Mouse (Mus musculus): ENCODE results near the gene Jtb. TPM values are rescaled to one million over a fixed set of nuclear protein-coding genes. Genes with fewer than 3 reads are reported as not detected.

Jtb gene
- polyA plus RNA-seq (2012; rRNA removed): 60.7 and 74.7 TPM in 2 replicates

- H3K27me3 ChIP-seq (replicated peaks; ENCODE audit: control insufficient read depth, insufficient read depth, low read length): no peaks in the 10 kb centered on the region
- peak within 1 kb of the TSS; percentile 67 for H3K4me3 ChIP-seq (ENCODE audit: insufficient read depth, low read depth, low read length)
- TF ChIP-seq POLR2A (IDR thresholded peaks at IDR 0.05; ENCODE audit: low read depth, low read length) (peak; percentile 14), CTCF (conservative IDR thresholded peaks at IDR 0.05; ENCODE audit: insufficient read depth, insufficient read length, low read depth, low read length) (0 out of 2 replicates have a peak, but pooled peaks have one; percentile 8)
- peak; percentile 98 for DNase-seq
- peaks cover 2% of the 10 kb centered on the region; the same call in 1 of the 2 replicates for H3K4me1 ChIP-seq (ENCODE audit: control insufficient read depth, insufficient read depth, low read length)
- H3K36me3 ChIP-seq (ENCODE audit: control insufficient read depth, insufficient read depth, low read length): peaks cover 2% of the 10 kb centered on the region; the same call in 1 of the 2 replicates
- H3K27ac ChIP-seq (ENCODE audit: insufficient read depth, low read depth, low read length): peak within 1 kb of the TSS; percentile 77
- WGBS: under 1% methylated on average over 61 of the region's 61 CpGs
Observed at GRCm38 (mm10) chr3:90231507-90232333, at the start of gene Jtb. Gene Jtb (plus strand): TSS chr3:90231597.

GRCm38 (mm10) chr3:90183581-90183980 is 47.8 kb upstream of the Jtb start:
- no peaks in the 10 kb centered on the region for H3K27me3 ChIP-seq (replicated peaks; ENCODE audit: control insufficient read depth, insufficient read depth, low read length)
- H3K27ac ChIP-seq (ENCODE audit: insufficient read depth, low read depth, low read length): no peak overlapping the region
- H3K4me1 ChIP-seq (ENCODE audit: control insufficient read depth, insufficient read depth, low read length): no peaks in the 10 kb centered on the region
- no peak for TF ChIP-seq POLR2A (IDR thresholded peaks at IDR 0.05; ENCODE audit: low read depth, low read length)
- no peak for TF ChIP-seq CTCF (conservative IDR thresholded peaks at IDR 0.05; ENCODE audit: insufficient read depth, insufficient read length, low read depth, low read length)
- DNase-seq: peak; percentile 16
- 69% methylated on average over 3 of the region's 3 CpGs for WGBS
- no peak overlapping the region for H3K4me3 ChIP-seq (ENCODE audit: insufficient read depth, low read depth, low read length)
- H3K36me3 ChIP-seq (ENCODE audit: control insufficient read depth, insufficient read depth, low read length): no peaks in the 10 kb centered on the region

GRCm38 (mm10) chr3:90190859-90191510 is 40.4 kb upstream of the Jtb start:
- Histone ChIP-seq H3K27ac (ENCODE audit: insufficient read depth, low read depth, low read length) (no peak overlapping the region), H3K36me3 (ENCODE audit: control insufficient read depth, insufficient read depth, low read length) (no peaks in the 10 kb centered on the region), H3K27me3 (replicated peaks; ENCODE audit: control insufficient read depth, insufficient read depth, low read length) (no peaks in the 10 kb centered on the region), H3K4me3 (ENCODE audit: insufficient read depth, low read depth, low read length) (no peak overlapping the region), H3K4me1 (ENCODE audit: control insufficient read depth, insufficient read depth, low read length) (no peaks in the 10 kb centered on the region; the same call in 1 of the 2 replicates)
- DNase-seq: no peak
- WGBS: 58% methylated on average over 11 of the region's 11 CpGs
- no peak for TF ChIP-seq POLR2A (IDR thresholded peaks at IDR 0.05; ENCODE audit: low read depth, low read length)

DNA sequence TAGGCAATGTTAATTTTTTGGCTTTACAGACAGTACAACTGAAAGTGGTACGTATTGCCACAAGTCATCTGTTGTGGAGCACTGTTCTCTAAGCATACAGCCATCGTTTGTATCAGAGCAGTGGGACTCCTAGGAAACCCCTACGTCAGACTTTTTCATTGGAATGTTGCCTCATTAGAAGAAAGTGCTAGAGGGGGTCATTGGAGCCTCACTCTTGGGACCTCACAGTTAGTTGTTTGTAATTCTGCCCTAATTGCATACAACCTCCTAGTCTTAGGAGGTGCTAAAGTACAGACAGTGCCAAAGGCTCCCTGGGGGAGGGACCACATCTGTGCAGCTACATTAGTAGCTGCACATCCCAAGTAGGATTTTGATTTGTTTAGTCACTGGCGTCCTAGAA is 36.6 kb upstream of the Jtb start:
- no peak for DNase-seq
- no peak overlapping the region for H3K27ac ChIP-seq (ENCODE audit: insufficient read depth, low read depth, low read length)
- H3K27me3 ChIP-seq (replicated peaks; ENCODE audit: control insufficient read depth, insufficient read depth, low read length): no peaks in the 10 kb centered on the region
- H3K4me3 ChIP-seq (ENCODE audit: insufficient read depth, low read depth, low read length): no peak overlapping the region
- WGBS: 57% methylated on average over 4 of the region's 4 CpGs
- H3K36me3 ChIP-seq (ENCODE audit: control insufficient read depth, insufficient read depth, low read length): no peaks in the 10 kb centered on the region
- no peaks in the 10 kb centered on the region; the same call in 1 of the 2 replicates for H3K4me1 ChIP-seq (ENCODE audit: control insufficient read depth, insufficient read depth, low read length)
- no peak for TF ChIP-seq CTCF (conservative IDR thresholded peaks at IDR 0.05; ENCODE audit: insufficient read depth, insufficient read length, low read depth, low read length)
- TF ChIP-seq POLR2A (IDR thresholded peaks at IDR 0.05; ENCODE audit: low read depth, low read length): no peak

GRCm38 (mm10) chr3:90195644-90196043 is 35.8 kb upstream of the Jtb start:
- no peaks in the 10 kb centered on the region for H3K27me3 ChIP-seq (replicated peaks; ENCODE audit: control insufficient read depth, insufficient read depth, low read length)
- H3K36me3 ChIP-seq (ENCODE audit: control insufficient read depth, insufficient read depth, low read length): no peaks in the 10 kb centered on the region
- no peak for TF ChIP-seq CTCF (conservative IDR thresholded peaks at IDR 0.05; ENCODE audit: insufficient read depth, insufficient read length, low read depth, low read length)
- no peak for TF ChIP-seq POLR2A (IDR thresholded peaks at IDR 0.05; ENCODE audit: low read depth, low read length)
- 69% methylated on average over 1 of the region's 1 CpGs for WGBS
- no peak overlapping the region for H3K27ac ChIP-seq (ENCODE audit: insufficient read depth, low read depth, low read length)
- DNase-seq: no peak
- H3K4me3 ChIP-seq (ENCODE audit: insufficient read depth, low read depth, low read length): no peak overlapping the region
- no peaks in the 10 kb centered on the region; the same call in 1 of the 2 replicates for H3K4me1 ChIP-seq (ENCODE audit: control insufficient read depth, insufficient read depth, low read length)

- H3K36me3 ChIP-seq (ENCODE audit: control insufficient read depth, insufficient read depth, low read length): no peaks in the 10 kb centered on the region
- H3K4me3 ChIP-seq (ENCODE audit: insufficient read depth, low read depth, low read length): no peak overlapping the region
- H3K27me3 ChIP-seq (replicated peaks; ENCODE audit: control insufficient read depth, insufficient read depth, low read length): no peaks in the 10 kb centered on the region
- no peaks in the 10 kb centered on the region for H3K4me1 ChIP-seq (ENCODE audit: control insufficient read depth, insufficient read depth, low read length)
- TF ChIP-seq CTCF (conservative IDR thresholded peaks at IDR 0.05; ENCODE audit: insufficient read depth, insufficient read length, low read depth, low read length) (no peak), POLR2A (IDR thresholded peaks at IDR 0.05; ENCODE audit: low read depth, low read length) (no peak)
- 75% methylated on average over 1 of the region's 1 CpGs for WGBS
- no peak overlapping the region for H3K27ac ChIP-seq (ENCODE audit: insufficient read depth, low read depth, low read length)
- DNase-seq: no peak
Observed at GRCm38 (mm10) chr3:90197548-90197947, 33.8 kb upstream of the Jtb start.

DNA sequence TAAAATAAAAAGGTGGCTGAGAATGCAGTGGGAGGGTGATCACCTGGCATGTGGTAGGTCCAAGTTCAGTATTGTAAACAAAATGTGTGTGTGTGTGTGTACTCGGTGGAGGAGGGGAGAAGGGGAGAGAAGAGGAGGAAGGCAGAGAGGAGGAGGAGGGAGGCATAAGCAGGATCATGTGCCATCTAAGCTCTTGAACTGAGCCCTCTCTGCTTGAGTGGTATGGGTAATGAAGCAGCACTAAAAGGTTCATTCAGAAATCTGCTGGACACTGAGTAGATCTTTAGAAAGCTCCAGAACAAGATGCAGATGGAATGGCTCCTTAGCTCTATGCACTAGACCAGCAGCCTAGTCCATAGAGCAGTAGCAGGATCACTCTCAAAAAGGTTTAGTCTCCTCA is 28.5 kb upstream of the Jtb start:
- Histone ChIP-seq H3K4me1 (ENCODE audit: control insufficient read depth, insufficient read depth, low read length) (peaks cover 4% of the 10 kb centered on the region), H3K36me3 (ENCODE audit: control insufficient read depth, insufficient read depth, low read length) (0 out of 2 replicates have a peak, but pooled peaks cover 2% of the 10 kb centered on the region), H3K27me3 (replicated peaks; ENCODE audit: control insufficient read depth, insufficient read depth, low read length) (no peaks in the 10 kb centered on the region), H3K4me3 (ENCODE audit: insufficient read depth, low read depth, low read length) (no peak overlapping the region), H3K27ac (ENCODE audit: insufficient read depth, low read depth, low read length) (no peak overlapping the region)
- WGBS: 52% methylated on average over 1 of the region's 1 CpGs
- TF ChIP-seq CTCF (conservative IDR thresholded peaks at IDR 0.05; ENCODE audit: insufficient read depth, insufficient read length, low read depth, low read length) (no peak), POLR2A (IDR thresholded peaks at IDR 0.05; ENCODE audit: low read depth, low read length) (no peak)
- peak; percentile 51 for DNase-seq
